Mouse (Mus musculus) forelimb bud, embryonic 11.5 days (tissue): Measurements from ENCODE around the gene Ly9.

Experiments
- DNase-seq: peaks from one replicate; pipeline ENCODE4 v3.0.0-alpha.2; 2012; ENCODE audit warnings: low read depth, low spot score

Gene Ly9

DNA sequence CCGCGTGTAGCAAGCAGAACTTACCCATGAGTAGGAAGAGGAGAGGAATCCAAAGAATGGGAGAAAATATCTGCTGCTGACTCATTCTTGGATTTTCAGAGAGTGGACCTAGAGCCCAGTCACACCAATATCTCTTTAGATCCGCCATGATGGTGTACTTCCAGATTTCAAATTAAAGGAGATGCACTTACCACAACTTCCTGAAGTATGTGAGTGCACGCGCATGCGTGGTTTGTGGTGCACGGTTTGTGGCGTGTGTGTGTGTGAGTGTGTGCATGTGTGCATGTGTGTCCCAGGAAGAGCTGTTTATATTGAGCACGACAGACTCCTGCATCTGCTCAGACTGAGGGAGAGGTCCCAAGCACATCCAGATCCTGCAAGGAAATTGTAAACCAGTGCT, at the start of gene Ly9:
Gene Ly9, minus strand, starts transcription at position 235 of the 400 bp plus-strand sequence.
- DNase-seq = no peak

DNA sequence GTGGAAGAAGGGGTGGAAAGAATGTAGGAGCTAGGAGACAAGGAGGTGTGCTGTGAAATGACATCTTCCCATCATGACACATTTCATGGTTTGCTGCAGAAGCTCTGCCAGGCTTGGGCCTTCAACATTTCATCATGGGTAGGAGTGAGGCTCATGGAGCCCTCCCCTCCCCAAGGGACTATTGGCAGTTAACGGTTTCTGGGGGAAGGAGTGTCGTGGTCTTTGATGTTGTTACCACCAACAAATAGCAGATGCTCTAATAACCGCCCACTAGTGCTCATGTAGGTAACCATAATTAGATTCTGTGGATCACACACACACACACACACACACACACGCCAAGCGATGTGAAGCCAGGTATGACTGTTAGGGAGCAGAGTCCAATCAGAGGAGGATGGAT, 45.5 kb upstream of the Ly9 start, which contains the start of gene Slamf7:
Gene Slamf7, minus strand, starts transcription at position 302 of the 400 bp plus-strand sequence.
- DNase-seq = no peak

DNA sequence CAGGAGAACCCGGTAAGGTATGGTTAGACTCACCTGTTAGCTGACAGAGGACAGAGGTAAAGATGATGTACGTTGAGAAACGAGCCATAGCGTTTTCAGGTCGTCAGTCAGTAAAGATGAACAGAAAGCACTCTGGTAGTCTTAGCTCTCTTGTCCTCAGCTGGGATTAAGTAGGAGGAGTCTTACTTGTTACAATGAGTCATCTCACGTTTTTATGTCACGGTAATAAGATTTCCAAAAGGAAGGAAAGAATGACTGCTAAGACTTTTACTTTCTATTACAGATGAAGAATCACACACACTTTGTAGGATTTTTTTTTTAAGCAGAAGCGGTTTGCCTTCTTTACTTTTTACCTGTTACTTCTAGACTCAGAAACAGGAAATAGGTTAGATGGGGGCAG, 41.6 kb upstream of the Ly9 start:
- DNase-seq = no peak

DNA sequence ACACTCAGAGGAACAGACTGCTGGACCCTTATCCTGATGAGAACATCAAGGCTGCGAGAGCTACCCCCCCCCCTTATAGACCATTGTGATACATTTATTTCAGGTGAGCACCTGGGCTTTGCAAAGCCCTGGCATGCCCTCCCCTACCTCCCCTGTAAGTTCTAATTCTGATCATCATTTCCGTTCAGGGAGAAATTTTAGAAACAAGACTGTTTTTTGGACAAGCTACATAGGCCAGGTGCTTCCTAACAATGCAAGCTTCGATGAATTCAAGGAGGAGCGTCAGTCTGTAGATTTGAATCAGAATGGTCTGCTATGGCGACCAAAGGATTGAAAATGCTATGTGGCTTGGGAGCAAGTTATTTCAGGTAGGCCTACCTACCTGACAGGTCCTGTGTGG, 40.5 kb upstream of the Ly9 start:
- no peak for DNase-seq

DNA sequence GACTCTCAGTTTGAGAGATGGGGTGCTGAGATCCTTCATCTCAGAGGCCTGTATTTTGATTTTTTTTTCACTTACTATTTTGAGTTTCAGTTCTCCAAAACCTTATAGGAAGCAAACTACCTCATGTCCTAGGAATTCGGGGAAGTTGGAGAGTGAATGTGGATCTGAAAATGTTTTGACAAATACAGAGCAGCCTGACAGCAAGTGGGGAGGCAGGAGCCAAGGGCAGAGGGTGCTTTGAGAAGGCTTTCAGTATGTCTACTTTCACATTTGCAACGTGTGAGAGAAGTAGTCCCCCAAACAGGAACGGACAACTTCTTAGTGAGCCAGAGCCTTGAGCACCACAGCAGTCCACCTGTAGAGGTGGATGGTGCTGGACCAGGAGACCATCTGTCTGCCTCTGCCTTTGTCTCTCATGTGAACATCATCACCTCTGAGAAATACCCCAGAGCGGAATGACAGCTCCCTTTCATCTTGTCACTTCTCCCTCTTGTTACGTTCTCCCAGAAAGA, 39.3 kb upstream of the Ly9 start:
- DNase-seq = no peak

DNA sequence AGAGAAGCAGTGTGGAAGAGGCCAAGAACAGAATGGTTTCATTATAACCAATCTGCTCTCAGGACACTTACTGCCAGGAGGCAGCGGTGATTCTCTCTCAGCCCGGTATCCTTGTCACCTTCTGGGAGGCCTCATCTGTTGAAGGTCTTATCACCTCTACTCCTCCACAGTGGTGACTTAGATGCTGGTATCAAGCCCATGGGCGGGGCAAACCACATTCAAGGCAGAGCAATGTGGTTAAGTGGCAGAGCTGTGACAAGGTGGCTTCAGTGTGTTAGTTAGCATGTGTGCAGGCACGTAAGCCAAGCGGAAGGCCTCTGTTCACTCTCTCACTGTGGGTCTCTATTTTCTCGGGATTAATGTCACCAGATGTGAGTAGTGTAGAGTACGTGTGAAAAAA, 36.4 kb upstream of the Ly9 start:
- no peak for DNase-seq

DNA sequence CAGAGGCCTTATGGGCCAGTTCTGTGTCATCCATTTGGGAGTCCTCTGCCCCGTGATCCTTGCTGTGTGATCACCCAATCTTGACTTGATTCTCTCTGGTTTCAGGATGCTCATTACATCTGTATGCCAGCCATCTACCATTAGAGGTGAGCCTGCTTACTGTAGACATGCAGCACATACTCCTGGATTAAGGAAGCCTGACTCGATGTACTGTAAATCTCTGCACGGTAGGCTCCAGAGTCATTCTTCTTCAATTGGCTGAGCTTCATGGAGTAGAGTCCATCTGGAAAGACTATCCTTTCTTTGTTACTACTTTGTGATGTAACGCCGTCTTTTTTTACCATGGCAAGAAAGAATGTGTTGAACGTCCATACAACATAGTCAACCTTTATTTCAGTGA, 33.6 kb upstream of the Ly9 start:
- DNase-seq = no peak

DNA sequence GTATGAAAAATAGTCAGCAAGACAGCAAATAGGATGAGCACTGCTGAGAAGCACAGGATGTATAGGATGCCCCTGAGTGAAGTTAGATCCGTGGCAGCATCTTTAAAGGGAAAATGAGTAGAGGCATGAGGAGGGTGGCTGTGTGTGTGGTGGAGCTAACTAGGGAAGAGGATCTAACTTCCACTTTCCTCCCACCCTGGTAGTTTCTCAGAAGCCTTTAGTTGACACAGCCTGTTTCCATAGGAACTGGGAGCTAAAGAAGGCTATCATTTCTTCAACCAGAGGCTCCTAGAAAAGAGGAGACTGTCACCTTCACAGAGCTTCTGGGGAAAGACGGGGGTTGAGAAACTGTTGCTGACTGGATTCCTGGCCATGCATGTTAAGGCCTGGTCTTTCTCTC, 31.5 kb upstream of the Ly9 start:
- no peak for DNase-seq

DNA sequence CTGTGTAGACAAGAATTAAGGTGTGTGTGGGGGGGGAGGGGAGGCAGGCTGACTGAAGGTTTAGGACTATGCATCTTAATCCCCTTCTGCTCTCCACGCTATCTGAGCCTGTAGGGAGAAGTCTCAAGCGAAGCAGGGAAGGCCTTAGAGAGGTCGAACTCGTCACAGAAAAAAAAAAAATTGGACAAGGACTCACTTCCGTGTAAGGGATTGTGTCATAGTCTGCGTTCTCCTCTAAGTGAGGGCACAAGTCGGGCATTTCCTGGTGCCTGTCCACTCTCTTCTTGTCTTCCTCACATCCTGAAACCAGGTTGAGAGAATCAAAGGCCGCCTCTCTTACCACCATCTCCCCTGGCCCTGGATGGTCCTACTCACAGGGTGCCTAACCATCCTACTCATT, 29.9 kb upstream of the Ly9 start:
- no peak for DNase-seq

DNA sequence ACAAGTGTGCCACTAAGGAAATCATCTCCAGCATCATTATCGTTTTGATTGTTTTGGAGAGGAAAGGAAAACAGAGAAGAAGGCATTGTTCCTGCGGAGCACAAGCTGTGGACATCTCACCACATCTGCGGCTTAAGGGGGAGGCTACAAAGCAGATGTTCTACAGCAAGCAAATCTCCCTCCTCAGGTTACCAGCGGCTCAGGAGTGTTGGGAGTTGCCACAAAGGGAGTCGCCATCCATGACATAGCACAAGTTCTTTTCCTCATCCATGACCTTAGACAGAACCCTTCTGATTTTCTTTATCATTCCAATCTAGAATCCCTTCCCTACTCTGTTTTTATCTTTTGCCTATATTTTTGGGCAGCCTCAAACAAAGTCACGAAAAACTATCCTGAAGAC, 28.5 kb upstream of the Ly9 start:
- no peak for DNase-seq

DNA sequence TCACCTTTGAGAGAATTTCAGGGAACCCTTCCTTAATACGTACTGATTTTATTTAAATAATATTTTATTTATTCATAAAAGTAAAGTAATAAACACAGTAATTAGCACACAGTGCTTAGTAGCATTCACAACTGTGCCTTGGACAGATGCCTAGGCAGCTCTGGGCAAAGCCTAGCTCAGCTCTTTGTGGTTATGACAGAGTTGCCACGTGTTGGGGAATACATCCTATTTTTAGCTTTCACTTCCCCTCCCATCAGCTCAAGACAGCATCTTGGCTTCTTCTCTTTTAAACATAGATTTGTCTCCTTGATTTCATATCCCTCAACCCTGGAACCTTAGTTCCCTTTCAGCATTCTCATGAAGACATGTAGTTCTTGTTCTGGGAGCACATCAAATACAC, 24.2 kb upstream of the Ly9 start:
- no peak for DNase-seq

DNA sequence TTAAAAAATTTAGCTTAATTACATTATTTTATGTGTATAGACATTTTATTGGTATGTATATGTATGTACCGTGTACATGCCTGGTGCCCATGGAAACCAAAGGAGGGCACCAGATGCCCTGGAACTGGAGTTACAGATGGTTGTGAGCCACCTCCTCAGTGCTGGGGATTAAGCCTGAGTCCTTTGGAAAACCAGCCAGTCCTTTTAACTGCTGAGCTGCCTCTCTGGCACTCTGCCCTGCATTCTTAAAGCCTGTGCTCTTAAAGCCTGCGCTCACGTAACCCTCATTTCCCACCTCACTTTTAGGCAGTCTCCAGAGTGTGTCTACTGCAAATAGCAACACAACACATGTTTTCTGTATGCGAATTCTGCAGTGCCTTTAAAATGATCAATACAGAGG, 23.7 kb upstream of the Ly9 start:
- DNase-seq = no peak

DNA sequence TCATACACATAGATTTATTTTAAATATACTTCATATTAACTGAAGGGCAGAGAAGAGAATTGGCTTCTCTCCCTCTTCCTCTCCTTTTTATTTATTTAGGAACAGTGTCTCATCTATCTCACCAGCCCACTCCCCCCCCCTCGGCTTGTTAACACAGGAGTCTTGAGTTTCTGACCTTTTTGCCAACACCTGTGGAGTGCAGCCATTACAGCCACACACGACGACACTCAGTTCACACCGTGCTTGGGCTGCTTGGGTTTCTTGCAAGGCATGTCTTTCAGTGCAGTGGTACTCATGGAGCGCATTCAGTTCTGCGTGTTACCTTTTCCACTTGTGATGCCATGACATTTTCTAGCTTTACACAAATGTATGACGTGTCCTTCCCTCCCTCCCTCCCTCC, 22.8 kb upstream of the Ly9 start:
- DNase-seq = no peak

DNA sequence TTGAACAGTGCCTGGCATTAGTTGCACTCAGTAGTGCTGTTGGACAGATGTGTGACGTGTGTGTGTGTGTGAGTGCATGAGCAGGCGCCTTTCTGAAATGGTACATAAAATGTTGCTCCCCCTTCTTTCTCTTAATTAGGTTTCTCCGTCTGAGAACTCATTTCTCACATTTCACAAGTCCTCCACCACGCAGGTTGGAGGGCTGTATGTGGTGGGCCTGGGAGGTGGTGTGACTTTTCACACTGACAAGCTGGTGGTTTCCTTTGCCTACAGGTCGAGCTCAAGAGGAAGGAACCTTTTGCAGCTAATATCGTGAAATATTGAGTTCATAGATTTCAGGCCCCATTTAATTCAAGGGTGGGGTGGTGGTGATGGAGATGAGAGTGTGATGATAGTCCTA, 22.0 kb upstream of the Ly9 start:
- no peak for DNase-seq

DNA sequence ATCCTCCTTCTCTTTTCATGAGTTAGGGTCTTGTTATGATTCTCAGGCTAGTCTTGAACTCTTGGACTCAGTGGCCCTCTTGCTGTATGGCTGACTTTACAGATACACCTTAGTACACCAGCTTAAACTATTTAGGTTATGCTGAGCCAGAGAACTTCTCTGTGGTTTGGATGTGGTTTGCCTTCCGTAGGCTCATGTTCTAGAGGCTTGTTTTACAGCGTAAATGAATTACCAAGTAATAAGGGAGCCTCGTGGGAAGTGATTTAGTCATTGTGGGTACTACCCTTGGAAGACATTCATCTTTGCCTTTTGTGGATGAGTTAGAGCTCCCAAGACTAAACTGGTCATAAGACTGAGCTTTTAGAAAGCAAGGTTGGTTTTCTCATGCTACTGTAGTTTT, 20.6 kb upstream of the Ly9 start:
- DNase-seq = no peak

DNA sequence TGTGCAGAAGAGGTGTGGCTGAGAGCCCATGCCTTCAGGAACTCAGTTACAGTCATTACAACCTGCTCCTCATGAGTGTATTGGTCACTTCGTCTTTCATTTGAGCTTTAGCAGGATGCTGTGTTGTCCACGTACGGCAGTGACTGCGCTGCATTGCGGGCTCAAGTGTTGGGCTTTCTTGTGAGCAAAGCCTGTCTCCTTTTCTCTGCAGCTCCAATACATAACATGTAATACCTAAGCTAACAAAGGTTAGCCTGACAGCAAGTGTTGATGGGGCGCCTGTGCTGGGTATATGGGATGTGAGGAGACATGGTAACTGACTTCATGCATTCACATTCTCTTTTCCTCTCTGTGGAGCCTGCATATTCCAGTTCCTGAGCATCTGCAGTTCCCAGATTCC, 12.9 kb upstream of the Ly9 start:
- no peak for DNase-seq

DNA sequence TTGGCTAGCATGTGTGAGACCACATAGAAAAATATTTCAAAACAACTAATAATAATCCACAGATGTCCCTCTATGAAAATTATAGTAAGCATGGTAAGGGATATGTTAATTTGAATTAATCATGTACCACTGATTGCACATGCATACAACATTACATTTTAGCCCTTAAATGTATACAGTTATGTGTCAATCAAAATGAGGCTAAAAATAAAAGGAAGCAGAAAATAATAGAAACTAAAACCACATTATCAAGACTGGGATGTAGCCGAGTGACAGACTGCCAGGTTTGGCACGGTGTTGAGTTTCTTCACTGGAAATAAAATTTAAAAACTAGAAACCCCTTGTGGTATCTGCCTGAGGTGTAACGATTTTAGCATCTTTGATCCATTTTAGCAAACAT, 12.4 kb upstream of the Ly9 start:
- no peak for DNase-seq

DNA sequence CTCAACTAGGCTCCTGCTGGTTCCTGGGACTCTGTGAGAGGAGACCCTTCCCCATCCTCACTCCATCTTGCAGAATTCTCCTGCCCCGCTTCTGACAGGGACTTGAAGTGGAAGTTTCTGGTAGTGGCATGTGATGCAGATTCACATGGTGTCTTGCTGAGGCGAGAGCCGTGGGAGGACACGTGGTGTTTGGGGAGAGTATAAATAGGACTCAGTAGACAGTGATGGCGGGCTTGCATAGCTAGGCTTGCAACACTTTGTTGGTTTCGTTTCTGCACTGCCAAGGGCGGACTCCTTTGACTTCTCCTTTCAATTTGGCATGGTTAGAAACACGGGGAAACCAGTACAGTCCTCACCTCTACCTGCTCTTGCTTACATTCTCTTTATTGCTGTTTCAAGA, 11.8 kb upstream of the Ly9 start:
- no peak for DNase-seq

DNA sequence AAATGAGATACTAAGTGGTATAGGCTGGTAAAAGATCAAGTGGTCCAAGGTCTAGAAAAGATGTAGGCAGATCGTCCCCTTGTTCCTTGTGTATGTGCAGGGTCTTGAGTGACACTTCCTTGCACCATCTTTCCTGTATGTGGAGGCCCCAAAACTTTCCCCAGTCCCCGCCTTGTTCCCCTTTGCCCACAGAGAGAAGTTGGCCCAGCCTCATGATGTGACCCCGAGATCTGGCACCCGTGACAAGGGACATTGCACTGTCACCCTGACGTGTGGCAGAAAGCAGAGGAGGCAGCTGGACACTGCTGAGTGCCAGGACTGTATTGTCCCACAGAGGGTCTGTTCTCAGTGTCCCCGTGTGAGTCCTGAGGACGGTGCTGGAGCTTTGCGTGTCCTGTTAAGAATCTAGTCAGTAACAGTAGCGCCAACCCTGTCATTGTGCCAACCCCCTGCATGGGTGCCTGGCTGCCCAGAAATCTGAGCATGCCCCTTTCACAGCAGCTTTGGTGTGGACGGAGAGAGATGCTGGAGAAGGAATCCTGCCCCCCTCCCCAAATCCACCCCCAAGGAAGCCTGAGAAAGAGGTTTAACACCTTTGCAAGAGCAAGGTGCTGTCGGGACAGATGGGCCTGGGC, 9.8 kb upstream of the Ly9 start:
- DNase-seq = no peak

DNA sequence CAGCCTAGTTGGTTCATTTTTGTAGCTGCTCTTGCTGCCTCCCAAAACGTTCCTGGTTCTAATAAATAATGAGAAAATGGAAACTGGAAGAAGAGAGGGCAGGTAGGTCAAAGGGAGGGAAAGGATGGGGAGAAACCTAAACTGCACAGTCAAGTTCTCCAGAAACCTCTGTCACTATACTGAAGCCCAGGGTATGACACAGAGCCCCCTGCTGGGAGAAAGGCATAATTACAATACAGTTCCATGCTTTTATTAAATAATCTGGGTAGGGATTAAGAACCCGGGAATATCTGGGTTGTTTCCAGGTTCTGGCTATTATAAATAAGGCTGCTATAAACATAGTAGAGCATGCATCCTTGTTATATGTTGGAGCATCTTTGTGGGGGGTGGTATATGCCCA, 6.8 kb upstream of the Ly9 start:
- no peak for DNase-seq

DNA sequence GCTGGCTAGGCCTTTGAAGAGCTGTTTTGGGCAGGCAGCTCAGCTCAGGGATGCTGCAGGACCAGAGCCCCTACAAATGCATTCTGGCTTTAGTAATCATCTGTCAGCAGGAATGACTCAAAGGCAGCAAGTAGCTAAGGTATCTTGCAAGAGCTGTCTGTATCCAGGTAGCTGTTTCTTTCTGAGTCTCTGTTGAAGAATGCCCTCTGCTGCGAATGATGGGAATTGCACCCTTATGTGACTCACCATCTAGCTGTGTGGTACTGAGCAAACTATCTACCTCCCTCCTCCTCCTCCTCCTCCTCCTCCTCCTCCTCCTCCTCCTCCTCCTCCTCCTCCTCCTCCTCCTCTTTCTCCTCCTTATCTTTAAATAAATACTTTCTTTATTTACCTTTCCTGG, 3.6 kb upstream of the Ly9 start:
- no peak for DNase-seq

DNA sequence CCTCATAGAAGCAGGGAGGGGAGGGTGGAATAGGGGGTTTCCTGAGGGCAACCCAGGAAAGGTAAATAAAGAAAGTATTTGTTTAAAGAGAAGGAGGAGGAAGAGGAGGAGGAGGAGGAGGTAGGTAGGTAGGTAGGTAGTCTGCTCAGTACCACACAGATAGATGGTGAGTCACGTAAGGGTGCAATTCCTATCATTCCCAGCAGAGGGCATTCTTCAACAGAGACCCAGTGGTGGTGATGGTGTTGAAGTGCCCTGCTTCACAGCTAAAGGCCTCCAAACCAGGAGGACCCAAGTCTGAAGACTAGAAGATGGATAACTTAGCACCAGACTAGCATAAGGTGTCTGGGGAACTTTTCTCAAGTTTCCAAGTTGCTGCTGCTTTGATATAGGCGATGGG, 2.8 kb upstream of the Ly9 start:
- no peak for DNase-seq

DNA sequence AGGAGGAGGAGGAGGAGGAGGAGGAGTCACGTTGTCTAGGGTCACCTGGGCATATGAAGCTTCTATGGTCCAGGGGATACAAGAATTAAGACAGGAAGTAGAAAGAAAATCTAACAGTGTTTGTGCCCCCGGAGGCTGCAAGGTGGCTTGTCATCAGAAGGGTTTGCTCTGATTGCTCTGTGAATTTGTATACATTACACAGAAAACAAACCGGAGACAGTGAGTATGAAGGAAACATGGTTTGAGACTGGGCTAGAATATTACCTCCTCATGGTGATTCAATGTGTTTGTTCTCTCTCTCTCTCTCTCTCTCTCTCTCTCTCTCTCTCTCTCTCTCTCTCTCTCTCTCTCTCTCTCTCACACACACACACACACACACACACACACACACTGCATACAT, 554 bp downstream of the Ly9 start:
- DNase-seq = no peak

DNA sequence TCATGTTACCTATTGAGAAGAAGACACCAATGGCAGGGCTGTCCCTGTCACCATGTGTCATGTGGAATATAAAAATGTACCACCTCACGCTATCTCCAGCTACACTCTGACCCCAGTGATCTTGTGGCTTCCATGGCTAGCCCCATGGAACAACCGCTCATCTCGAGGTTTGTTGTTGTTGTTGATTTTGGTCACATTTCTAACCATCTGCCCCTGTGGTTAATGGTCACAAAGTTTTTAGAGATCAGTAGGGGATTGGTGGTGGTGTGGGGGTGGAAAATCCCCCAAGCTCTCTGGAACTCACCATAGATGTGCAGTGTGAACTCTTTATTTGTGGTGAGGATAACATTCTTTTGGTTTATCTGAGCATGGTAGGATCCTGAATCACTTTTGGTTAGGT, 2.5 kb downstream of the Ly9 start:
- DNase-seq = no peak
